Mouse (Mus musculus) embryonic facial prominence, embryonic 12.5 days (tissue): ENCODE results near the gene Arl6ip5. TPM values are rescaled to one million over a fixed set of nuclear protein-coding genes. Genes with fewer than 3 reads are reported as not detected.
A peak's percentile ranks its signal among the peaks of the same experiment; 100 is the strongest.

Experiments used
- ATAC-seq: fragments of 200-750 bp; cut with Nextera tagmentation; 2 replicates; pipeline ENCODE4 v1.8.0; 2017; ENCODE audit not compliant: insufficient number of reproducible peaks, insufficient read depth, low FRiP score, low TSS enrichment
- H3K27ac ChIP-seq: fragments of 300-500 bp; sonication (generic); 2 replicates; pipeline ENCODE4 v1.5.1; 2016; ENCODE audit warnings: mild to moderate bottlenecking
- H3K27me3 ChIP-seq: fragments of 300-500 bp; sonication (generic); 2 replicates; pipeline ENCODE4 v1.6.1; 2016; ENCODE audit warnings: mild to moderate bottlenecking, moderate library complexity
- H3K36me3 ChIP-seq: fragments of 300-500 bp; sonication (generic); 2 replicates; pipeline ENCODE4 v1.6.1; 2016; ENCODE audit warnings: mild to moderate bottlenecking
- H3K4me1 ChIP-seq: fragments of 300-500 bp; sonication (generic); 2 replicates; pipeline ENCODE4 v1.6.1; 2016
- H3K4me2 ChIP-seq: fragments of 300-500 bp; sonication (generic); replicated peaks from 2 replicates; pipeline ENCODE4 v1.6.1; 2016; ENCODE audit warnings: mild to moderate bottlenecking, moderate library complexity
- H3K4me3 ChIP-seq: fragments of 300-500 bp; sonication (generic); 2 replicates; pipeline ENCODE4 v1.5.1; 2016; ENCODE audit warnings: mild to moderate bottlenecking
- H3K9ac ChIP-seq: fragments of 300-500 bp; sonication (generic); 2 replicates; pipeline ENCODE4 v1.6.1; 2016; ENCODE audit warnings: mild to moderate bottlenecking, moderate library complexity
- H3K9me3 ChIP-seq: fragments of 300-500 bp; sonication (generic); 2 replicates; pipeline ENCODE4 v1.6.1; 2016; ENCODE audit warnings: mild to moderate bottlenecking, moderate library complexity
- WGBS: fragments of 180-500 bp; shearing (Covaris S2); methylation state at CpG from one replicate; pipeline ENCODE4 v1.1.7; 2016; 5-methylcytosine and 5-hydroxymethylcytosine counted together
- polyA plus RNA-seq: library from polyadenylated mRNA; unstranded; fragments of >200 nt; fragmentation: Nextera tagmentation; extraction: Ambion mirVana; gene quantifications from 2 replicates; pipeline ENCODE4 v1.2.1, GENCODE M21; 2016

The Arl6ip5 gene
- polyA plus RNA-seq, 1 experiment from 2014 or later = 57.2 TPM

DNA sequence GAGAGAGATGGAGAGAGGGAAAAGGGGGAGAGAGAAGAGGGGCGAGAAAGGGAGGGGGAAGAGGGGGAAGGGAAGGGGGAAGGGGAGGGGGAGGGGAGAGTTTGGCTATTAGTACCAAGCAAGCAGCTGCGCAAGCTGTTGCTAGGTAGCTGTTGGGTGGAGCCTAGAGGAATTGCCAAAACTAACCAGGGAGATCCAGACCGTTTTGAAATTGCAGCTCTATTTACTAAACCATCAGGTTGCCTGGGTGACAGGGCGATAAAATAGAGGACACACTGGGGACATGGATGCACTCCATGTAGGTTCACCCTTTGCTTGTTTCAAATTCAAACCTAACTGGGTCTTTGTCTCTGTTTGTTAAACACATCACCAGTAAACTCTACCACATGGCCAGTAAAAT lies 65.9 kb downstream of the Arl6ip5 start:
- Histone ChIP-seq H3K9ac (no peak overlapping the region), H3K27me3 (peaks cover 15% of the 10 kb centered on the region; the same call in 1 of the 2 replicates), H3K4me1 (peaks cover 12% of the 10 kb centered on the region), H3K4me2 (no peak overlapping the region), H3K36me3 (no peaks in the 10 kb centered on the region), H3K27ac (no peak overlapping the region), H3K4me3 (no peak overlapping the region), H3K9me3 (no peaks in the 10 kb centered on the region)
- WGBS = 25% methylated on average over 4 of the region's 4 CpGs
- no peak for ATAC-seq

DNA sequence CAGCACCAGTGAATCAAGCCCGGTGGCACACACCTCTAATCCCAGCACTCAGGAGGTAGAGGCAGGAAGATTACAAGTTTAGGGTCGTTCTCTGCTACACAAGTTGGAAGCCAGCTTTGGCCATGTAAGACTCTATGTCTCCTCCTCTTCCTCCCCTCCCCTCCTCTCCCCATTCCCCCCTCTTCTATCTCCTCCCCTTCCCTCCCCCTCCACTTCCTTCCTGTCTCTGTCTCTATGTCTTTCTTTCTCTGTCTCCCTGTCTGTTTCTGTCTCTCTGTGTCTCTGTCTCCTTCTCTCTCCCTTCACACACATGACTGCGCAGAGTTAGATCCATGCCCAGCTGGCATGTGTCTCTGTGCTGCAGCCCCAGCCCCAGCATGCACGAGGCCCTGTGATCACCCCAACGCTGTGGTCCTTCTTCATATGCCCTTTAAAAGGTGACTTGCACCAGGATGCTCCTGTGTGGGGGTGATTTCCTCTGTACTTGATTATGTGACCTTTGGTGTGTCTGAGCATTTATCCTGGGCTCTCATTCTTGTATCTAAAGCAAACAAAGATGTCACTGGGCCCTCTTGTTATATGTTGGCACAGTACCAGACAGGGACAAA lies 66.5 kb downstream of the Arl6ip5 start:
- WGBS = 59% methylated on average over 5 of the region's 5 CpGs
- Histone ChIP-seq H3K27me3 (peaks cover 15% of the 10 kb centered on the region; the same call in 1 of the 2 replicates), H3K4me3 (no peak overlapping the region), H3K4me2 (no peak overlapping the region), H3K4me1 (peaks cover 12% of the 10 kb centered on the region), H3K36me3 (no peaks in the 10 kb centered on the region), H3K9me3 (no peaks in the 10 kb centered on the region), H3K9ac (no peak overlapping the region), H3K27ac (no peak overlapping the region)
- no peak for ATAC-seq

DNA sequence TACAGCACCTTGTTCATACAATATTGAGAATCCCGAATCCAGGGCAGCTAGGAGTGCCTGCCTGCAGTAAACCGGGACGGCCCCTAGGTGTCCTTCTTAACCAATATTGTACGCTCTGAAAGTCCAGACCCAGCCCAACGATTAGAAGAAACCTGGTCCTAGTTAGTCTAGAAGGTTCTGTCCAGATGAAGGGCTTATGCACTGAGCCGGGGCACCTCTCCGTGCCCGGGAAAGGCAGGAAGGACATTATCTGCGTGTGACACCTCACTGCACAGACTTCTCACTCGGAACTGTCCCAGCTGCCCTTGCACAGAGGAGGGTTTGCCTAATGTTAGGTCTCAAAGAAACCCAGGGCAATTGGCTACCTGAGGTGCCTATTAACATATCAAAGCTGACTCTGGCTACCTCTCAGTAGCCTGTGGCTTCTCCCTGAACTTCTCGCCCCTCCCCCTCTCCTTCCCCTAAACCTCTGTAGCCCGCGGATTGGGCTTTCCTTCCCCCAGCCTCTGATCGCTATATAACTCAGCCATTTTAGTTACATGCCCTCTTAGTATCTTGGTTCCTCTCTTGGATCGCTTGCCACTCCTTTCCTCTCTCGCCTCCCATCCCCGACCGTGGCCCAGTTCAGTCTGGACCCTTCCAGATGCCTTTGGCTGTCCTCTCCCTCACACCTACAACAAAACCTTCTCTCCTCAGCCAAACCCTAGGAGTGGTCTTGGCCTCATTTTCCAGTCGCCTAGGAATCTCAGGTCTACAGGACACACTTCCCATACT lies 67.7 kb downstream of the Arl6ip5 start:
- H3K4me1 ChIP-seq = peaks cover 12% of the 10 kb centered on the region
- 2% methylated on average over 19 of the region's 19 CpGs for WGBS
- no peaks in the 10 kb centered on the region for H3K36me3 ChIP-seq
- H3K27me3 ChIP-seq = peaks cover 15% of the 10 kb centered on the region; the same call in 1 of the 2 replicates
- H3K9ac ChIP-seq = no peak overlapping the region
- peak; percentile 72; the same call in 1 of the 2 replicates for ATAC-seq
- peak overlapping the region; percentile 60 for H3K4me2 ChIP-seq
- peak overlapping the region; percentile 22 for H3K4me3 ChIP-seq
- no peak overlapping the region for H3K27ac ChIP-seq
- H3K9me3 ChIP-seq = no peaks in the 10 kb centered on the region

DNA sequence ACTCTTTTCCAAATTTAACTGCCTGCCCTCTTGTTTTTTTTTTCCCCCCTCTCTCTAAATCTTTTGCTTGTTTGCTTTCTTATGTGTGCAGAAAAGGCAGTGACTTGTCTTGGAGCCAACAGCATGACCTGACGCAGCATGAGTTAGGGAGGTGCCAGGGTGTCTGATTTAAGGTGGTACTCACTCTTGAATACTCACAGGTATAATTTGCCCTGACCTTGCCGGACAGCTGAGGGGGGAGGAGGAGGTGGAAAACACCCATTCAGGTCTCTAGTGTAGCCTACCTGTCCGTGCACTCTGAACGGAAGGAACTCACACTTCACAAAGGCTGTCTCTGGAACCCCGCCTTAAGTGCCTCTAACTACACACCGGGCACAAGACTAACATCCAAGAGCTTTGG lies 68.4 kb downstream of the Arl6ip5 start:
- H3K4me3 ChIP-seq = no peak overlapping the region
- no peaks in the 10 kb centered on the region for H3K9me3 ChIP-seq
- peaks cover 15% of the 10 kb centered on the region; the same call in 1 of the 2 replicates for H3K27me3 ChIP-seq
- ATAC-seq = no peak
- 39% methylated on average over 6 of the region's 6 CpGs for WGBS
- H3K9ac ChIP-seq = no peak overlapping the region
- peaks cover 12% of the 10 kb centered on the region for H3K4me1 ChIP-seq
- no peaks in the 10 kb centered on the region for H3K36me3 ChIP-seq
- H3K27ac ChIP-seq = no peak overlapping the region
- no peak overlapping the region; the same call in 1 of the 2 replicates for H3K4me2 ChIP-seq

Other genes with a start within 250 kb of the Arl6ip5 start
- 1.3 and 2.1 TPM in 2 replicates for gene Fam19a4, start 150.3 kb upstream of the Arl6ip5 start, polyA plus RNA-seq
- gene Eogt, start 61.5 kb upstream of the Arl6ip5 start, polyA plus RNA-seq = 9.5 and 10.0 TPM in 2 replicates
- 35.7 TPM in 2 replicates for gene Tmf1, start 31.6 kb upstream of the Arl6ip5 start, polyA plus RNA-seq
- gene Uba3, start 5.0 kb upstream of the Arl6ip5 start, polyA plus RNA-seq = 97.0 and 97.8 TPM in 2 replicates
- gene Lmod3, start 42.1 kb downstream of the Arl6ip5 start, polyA plus RNA-seq = 2.4 and 3.7 TPM in 2 replicates